Mouse (Mus musculus) liver (tissue): Measurements from ENCODE around the gene Vmn1r123.
"Not testable (repeated sequence)": the region's sequence is repeated elsewhere in the genome, so short reads cannot be mapped to it uniquely, and the experiment has no call there.

ENCODE experiments used
- DNase-seq: peaks from one replicate; pipeline ENCODE4 v3.0.0-alpha.2; 2020; ENCODE audit warnings: mixed read lengths

The Vmn1r123 gene

DNA sequence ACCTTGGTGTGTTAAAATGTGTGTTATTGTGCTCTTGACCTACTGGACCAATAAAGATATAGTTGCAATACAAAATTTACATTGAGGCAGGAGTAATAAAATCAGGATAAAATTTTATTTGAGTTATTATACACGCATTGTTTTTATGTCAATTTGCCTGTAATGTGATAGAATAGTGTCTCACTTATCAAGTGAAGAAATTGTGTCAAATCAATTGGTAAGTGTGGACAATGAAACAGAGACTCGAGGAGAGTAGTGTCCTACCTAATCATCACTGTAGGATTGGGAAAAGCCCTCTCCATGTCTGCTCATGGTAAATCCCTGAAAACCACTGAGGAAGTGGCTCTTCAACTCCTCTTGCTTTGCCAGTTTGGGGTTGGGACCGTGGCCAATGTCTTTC lies at the start of gene Vmn1r123:
Gene Vmn1r123, plus strand, starts transcription at position 301 of the 400 bp plus-strand sequence.
- not testable (repeated sequence) for DNase-seq

DNA sequence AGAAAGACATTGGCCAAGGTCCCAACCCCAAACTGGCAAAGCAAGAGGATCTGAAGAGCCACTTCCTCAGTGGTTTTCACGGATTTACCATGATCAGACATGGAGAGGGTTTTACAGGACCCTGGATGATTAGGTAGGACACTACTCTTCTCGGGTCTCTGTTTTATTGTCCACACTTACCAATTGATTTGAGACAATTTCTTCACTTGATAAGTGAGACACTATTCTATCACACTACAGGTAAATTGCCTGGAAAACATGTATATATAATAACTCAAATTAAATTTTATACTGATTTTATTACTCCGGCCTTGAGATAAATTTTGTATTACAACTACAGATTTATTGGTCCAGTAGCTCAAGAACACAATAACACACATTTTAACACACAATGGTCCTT lies 28.0 kb upstream of the Vmn1r123 start, which contains the start of gene Vmn1r122:
Gene Vmn1r122, minus strand, starts transcription at position 101 of the 400 bp plus-strand sequence.
- not testable (repeated sequence) for DNase-seq

DNA sequence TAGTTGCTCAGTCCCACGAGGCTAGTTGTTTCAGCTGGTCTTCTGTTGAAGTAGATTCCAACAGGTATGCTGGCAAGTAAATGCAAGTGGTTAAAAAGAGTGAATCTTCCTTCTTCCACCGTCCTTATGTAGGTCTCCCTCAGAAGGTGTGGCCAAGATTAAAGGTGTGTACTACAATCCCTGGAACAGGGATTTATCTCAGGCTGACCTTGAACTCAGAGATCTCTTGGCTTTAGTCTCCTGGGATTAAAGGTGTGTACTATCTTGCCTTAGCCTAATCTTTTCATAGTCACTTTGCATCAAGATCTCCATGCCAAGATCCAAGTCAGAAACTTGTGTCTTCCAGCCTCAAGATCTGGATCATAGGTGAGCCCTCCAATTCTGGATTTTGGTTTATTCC lies 28.3 kb downstream of the Vmn1r123 start, which contains the start of gene Gm5157:
Gene Gm5157, minus strand, starts transcription at position 101 of the 400 bp plus-strand sequence.
- DNase-seq, result not testable (repeated sequence)
